Mouse (Mus musculus) stomach, embryonic 15.5 days (tissue): ENCODE measurements around the gene Nipal3. TPM values are rescaled to one million over a fixed set of nuclear protein-coding genes. Genes with fewer than 3 reads are reported as not detected.
A peak's percentile ranks its signal among the peaks of the same experiment; 100 is the strongest.

Experiments
- ATAC-seq: fragments of 200-750 bp; cut with Nextera tagmentation; 2 replicates; pipeline ENCODE4 v1.8.0; 2017; ENCODE audit warnings: low read depth, moderate number of reproducible peaks, moderate TSS enrichment; ENCODE audit not compliant: insufficient read depth, low FRiP score
- H3K27ac ChIP-seq: fragments of 300-500 bp; sonication (generic); 2 replicates; pipeline ENCODE4 v1.5.1; 2015; ENCODE audit warnings: mild to moderate bottlenecking, inconsistent platforms
- H3K27me3 ChIP-seq: fragments of 300-500 bp; sonication (generic); replicated peaks from 2 replicates; pipeline ENCODE4 v1.6.1; 2015; ENCODE audit warnings: inconsistent platforms
- H3K36me3 ChIP-seq: fragments of 300-500 bp; sonication (generic); 2 replicates; pipeline ENCODE4 v1.6.1; 2015; ENCODE audit warnings: inconsistent platforms
- H3K4me1 ChIP-seq: fragments of 300-500 bp; sonication (generic); 2 replicates; pipeline ENCODE4 v1.6.1; 2015; ENCODE audit warnings: inconsistent platforms
- H3K4me2 ChIP-seq: fragments of 300-500 bp; sonication (generic); 2 replicates; pipeline ENCODE4 v1.6.1; 2015; ENCODE audit warnings: mild to moderate bottlenecking, inconsistent platforms
- H3K4me3 ChIP-seq: fragments of 300-500 bp; sonication (generic); replicated peaks from 2 replicates; pipeline ENCODE4 v1.5.1; 2015; ENCODE audit warnings: inconsistent platforms
- H3K9ac ChIP-seq: fragments of 300-500 bp; sonication (generic); 2 replicates; pipeline ENCODE4 v1.6.1; 2015; ENCODE audit warnings: inconsistent platforms
- H3K9me3 ChIP-seq: fragments of 300-500 bp; sonication (generic); 2 replicates; pipeline ENCODE4 v1.6.1; 2016; ENCODE audit warnings: inconsistent platforms
- WGBS: fragments of 180-500 bp; shearing (Covaris S2); methylation state at CpG from one replicate; pipeline ENCODE4 v1.1.7; 2015; 5-methylcytosine and 5-hydroxymethylcytosine counted together
- polyA plus RNA-seq: library from polyadenylated mRNA; unstranded; fragments of >200 nt; fragmentation: Nextera tagmentation; extraction: Ambion mirVana; gene quantifications from 2 replicates; pipeline ENCODE4 v1.2.1, GENCODE M21; 2015

Gene Nipal3
- polyA plus RNA-seq, 1 experiment from 2014 or later = 4.5 TPM

DNA sequence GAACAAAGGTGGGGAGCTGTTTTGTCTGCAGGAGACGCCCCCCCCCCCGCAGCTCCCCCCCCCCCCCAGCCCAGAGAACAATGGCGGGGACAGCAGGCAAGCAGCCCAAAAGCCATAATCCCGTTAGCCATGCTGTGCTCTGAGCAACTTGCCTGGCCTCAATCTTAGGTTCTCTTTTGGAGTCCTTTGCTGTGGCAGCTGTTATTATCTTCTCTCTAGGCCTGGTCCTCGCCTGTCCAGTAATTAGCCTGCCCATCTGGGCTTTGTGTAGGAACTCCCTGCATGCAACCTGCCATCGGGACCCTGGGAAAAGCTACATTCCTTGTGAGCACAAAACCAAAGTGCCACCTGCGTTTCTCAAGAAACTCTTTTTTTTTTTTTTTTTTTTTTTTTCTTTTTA lies 29.1 kb upstream of the Nipal3 start:
- no peak overlapping the region for H3K9ac ChIP-seq
- no peaks in the 10 kb centered on the region for H3K9me3 ChIP-seq
- H3K27me3 ChIP-seq = no peaks in the 10 kb centered on the region; the same call in 1 of the 2 replicates
- 13% methylated on average over 6 of the region's 7 CpGs for WGBS
- H3K36me3 ChIP-seq = no peaks in the 10 kb centered on the region
- no peak overlapping the region for H3K4me3 ChIP-seq
- no peak for ATAC-seq
- no peaks in the 10 kb centered on the region for H3K4me1 ChIP-seq
- no peak overlapping the region for H3K4me2 ChIP-seq
- H3K27ac ChIP-seq = 0 out of 2 replicates have a peak overlapping the region, but pooled peaks have one; percentile 4

DNA sequence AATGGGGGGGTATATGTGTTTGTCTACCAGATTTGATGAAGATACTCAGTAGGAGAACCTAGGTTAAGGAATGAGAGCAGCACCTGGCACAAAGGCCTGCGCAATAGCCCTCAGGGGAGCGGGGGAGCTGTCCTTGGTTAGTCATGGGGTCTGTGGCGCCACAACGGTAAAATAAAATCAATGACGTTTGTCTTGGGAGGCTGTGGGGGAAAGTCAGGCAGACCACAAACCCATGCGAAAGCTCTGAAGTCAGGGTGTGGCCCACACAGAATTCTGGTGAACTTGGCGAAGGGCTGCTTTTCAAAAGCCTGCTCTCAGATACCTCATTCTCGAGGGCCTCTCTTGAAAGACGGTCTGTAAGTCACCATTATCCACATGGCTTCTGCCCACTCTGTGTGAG lies 25.6 kb upstream of the Nipal3 start:
- ATAC-seq = no peak
- H3K36me3 ChIP-seq = no peaks in the 10 kb centered on the region
- H3K4me2 ChIP-seq = no peak overlapping the region
- H3K9me3 ChIP-seq = no peaks in the 10 kb centered on the region
- no peak overlapping the region for H3K9ac ChIP-seq
- no peak overlapping the region for H3K4me3 ChIP-seq
- H3K4me1 ChIP-seq = no peaks in the 10 kb centered on the region
- no peaks in the 10 kb centered on the region; the same call in 1 of the 2 replicates for H3K27me3 ChIP-seq
- no peak overlapping the region for H3K27ac ChIP-seq
- WGBS = 63% methylated on average over 9 of the region's 9 CpGs

DNA sequence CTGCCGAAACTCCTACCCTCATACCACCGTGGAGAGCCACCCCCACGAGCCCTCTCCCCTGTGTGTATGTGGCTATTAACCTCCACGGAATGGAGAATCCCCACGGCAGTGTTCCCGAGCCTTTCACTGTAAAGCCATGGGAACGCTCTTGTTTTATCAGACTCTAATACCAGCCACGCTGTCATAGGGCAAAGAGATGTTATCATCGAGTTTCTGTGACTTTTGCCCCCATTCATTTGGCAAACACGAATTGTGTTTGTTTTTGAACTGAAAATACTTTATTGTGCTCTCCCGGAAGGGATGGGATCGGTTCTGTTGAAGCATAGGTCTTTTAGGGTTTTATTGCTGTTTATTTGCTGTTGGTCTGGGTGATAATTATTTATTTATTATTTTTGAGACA lies 23.3 kb upstream of the Nipal3 start:
- no peaks in the 10 kb centered on the region for H3K4me1 ChIP-seq
- no peaks in the 10 kb centered on the region for H3K9me3 ChIP-seq
- H3K4me2 ChIP-seq = no peak overlapping the region
- no peak overlapping the region for H3K4me3 ChIP-seq
- H3K27ac ChIP-seq = no peak overlapping the region; the same call in 1 of the 2 replicates
- H3K36me3 ChIP-seq = no peaks in the 10 kb centered on the region
- no peaks in the 10 kb centered on the region for H3K27me3 ChIP-seq
- WGBS = 68% methylated on average over 12 of the region's 12 CpGs
- ATAC-seq = no peak
- H3K9ac ChIP-seq = no peak overlapping the region

DNA sequence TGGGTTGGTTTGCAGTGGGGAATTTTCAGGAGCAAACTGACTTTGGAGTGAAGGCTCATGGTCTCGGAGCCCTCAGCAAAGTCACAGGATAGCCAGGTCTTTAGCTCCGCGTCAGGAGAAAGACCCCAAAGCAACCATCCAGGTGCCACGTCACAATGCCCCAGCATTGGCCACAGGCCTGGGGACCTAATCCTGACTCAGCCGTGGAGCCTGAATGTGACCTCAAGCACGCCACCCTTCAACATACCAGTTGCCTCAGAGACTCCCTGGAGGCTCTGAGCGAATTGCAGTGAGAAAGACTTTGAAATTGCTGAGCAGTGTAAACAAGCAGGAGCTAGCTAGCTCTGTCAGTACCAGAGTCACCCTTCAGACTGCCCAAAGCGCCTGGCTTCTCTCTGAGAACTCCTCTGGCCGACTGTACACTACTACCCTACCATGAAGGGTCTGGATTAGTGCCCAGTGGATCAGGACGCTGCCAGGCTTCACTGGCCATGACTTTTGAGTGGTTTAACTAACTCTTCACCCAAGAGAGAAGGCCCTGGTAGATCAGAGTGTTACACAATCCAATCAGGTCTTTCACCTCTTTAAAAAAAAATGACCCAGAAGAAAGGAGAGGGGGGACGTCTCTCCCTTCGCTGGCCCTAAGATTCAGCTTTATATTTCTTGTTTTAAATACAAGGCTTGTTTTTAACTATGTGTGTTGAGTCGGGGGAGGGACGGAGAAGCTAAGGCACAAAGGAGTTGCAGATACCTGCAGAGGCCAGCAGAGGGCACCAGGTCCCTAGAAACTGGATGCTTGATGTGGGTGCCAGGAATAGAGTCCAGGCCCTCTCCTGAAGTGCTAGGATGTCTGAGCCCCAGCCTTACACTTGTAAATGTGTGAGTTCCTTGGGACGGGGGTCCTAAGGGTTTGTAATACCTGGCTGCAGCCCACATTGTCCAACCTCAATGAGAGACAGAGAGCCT lies 21.8 kb upstream of the Nipal3 start:
- 52% methylated on average over 15 of the region's 15 CpGs for WGBS
- no peak for ATAC-seq
- no peak overlapping the region for H3K9ac ChIP-seq
- peak overlapping the region; percentile 54 for H3K27ac ChIP-seq
- no peak overlapping the region for H3K4me3 ChIP-seq
- no peaks in the 10 kb centered on the region for H3K9me3 ChIP-seq
- no peaks in the 10 kb centered on the region for H3K27me3 ChIP-seq
- H3K4me2 ChIP-seq = no peak overlapping the region
- no peaks in the 10 kb centered on the region for H3K36me3 ChIP-seq
- no peaks in the 10 kb centered on the region for H3K4me1 ChIP-seq

DNA sequence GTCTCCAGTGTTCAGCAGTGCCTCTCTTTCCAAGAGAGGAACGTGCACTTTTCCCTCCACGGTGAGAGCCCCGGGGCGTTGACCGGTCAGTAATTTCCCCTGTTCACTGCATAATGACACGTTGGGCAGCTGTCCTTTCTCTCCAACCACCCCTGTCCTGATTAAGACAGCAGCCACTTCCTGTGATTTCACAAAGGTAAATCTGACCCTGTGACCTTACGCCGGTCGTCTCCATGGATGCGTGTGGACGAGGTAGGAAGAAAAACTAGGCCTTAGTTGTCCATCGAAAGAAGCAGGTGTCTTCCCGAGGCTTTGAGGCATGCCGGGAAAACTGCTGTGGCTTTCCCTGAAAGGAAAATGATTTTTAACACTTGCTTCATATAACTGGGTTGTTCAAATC lies 20.1 kb upstream of the Nipal3 start:
- ATAC-seq = no peak
- Histone ChIP-seq H3K4me3 (no peak overlapping the region), H3K9ac (no peak overlapping the region), H3K4me2 (no peak overlapping the region), H3K27ac (no peak overlapping the region), H3K36me3 (no peaks in the 10 kb centered on the region), H3K27me3 (no peaks in the 10 kb centered on the region), H3K9me3 (no peaks in the 10 kb centered on the region), H3K4me1 (no peaks in the 10 kb centered on the region)
- 69% methylated on average over 14 of the region's 14 CpGs for WGBS

DNA sequence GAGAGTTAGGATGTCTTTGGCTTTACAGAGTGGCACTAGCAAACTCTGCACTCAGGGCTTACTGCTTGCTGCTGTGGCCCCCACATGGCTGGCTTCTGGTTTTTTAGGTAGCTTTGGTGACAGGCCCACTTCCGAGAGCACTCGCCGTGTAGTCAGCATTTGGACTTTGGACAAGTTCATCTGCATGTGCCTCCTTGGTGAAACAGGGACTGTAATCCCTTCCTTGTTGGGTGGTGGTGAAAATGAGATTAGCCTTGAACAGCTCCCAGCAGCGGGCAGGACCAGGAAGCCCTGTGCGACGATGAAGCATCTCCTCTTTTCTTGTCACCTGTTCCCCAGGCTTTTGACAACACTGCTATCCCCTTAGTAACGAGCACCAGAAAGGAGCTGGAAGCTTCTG lies 19.0 kb upstream of the Nipal3 start:
- H3K36me3 ChIP-seq = no peaks in the 10 kb centered on the region
- H3K4me3 ChIP-seq = no peak overlapping the region
- H3K27ac ChIP-seq = no peak overlapping the region
- no peak overlapping the region for H3K9ac ChIP-seq
- H3K9me3 ChIP-seq = no peaks in the 10 kb centered on the region
- no peak for ATAC-seq
- no peaks in the 10 kb centered on the region for H3K27me3 ChIP-seq
- no peak overlapping the region for H3K4me2 ChIP-seq
- peaks cover 7% of the 10 kb centered on the region; the same call in 1 of the 2 replicates for H3K4me1 ChIP-seq
- 74% methylated on average over 7 of the region's 7 CpGs for WGBS

DNA sequence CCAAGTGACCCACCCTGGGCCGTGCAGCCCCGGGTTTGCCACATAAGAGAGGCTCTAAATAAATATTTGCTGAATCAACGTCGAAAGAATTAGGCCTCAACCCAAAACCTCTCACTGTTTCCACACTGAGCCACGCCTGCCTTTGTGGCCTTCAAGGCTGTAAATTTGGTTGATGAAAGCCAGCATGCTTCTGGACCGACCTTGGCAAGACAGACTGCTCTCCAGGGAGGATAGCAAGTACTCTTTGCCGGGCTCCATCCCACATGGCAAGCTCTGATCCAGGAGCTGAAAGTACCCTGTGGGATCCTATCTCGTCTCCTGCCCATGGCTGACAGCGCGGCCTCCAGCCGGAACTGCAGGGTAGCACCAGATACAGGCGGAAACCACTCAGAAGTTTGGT lies 14.7 kb upstream of the Nipal3 start:
- no peak overlapping the region for H3K27ac ChIP-seq
- WGBS = 57% methylated on average over 12 of the region's 12 CpGs
- no peaks in the 10 kb centered on the region for H3K27me3 ChIP-seq

DNA sequence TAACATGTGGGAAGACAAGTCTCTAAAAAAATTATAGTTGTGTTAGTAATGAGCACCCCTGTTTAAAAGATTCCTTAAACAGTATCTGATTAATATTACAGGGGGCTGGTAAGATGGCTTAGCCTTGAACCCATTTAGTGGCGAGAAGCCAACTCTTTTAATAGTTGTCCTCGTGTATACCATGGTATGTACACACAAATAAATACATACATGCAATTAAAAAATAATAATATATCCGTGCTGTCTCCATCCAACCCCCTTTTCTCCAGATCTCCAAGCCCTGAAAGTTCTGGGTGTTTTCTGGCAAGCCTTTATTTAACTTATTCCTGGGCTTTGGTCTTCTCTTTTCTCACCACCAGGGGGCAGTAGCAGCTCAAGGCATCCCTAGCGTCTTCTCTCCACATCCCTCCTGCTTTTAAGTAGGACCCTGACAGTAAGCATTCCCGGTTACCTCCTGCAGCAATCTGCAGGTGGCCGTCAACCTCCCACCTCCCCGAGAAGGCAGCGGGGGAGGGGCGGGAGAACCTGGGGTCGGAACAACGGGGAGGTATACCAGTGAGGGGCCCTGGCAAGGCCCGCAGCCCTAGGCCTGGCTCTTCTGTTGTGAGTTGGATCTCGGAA lies 13.7 kb upstream of the Nipal3 start:
- ATAC-seq = 0 out of 2 replicates have a peak, but pooled peaks have one; percentile 40
- H3K27me3 ChIP-seq = no peaks in the 10 kb centered on the region
- H3K27ac ChIP-seq = peak overlapping the region; percentile 21; the same call in 1 of the 2 replicates
- 16% methylated on average over 13 of the region's 13 CpGs for WGBS
- no peak overlapping the region for H3K4me3 ChIP-seq
- H3K4me1 ChIP-seq = peaks cover 13% of the 10 kb centered on the region; the same call in 1 of the 2 replicates
- no peaks in the 10 kb centered on the region for H3K36me3 ChIP-seq
- no peak overlapping the region for H3K9ac ChIP-seq
- no peaks in the 10 kb centered on the region for H3K9me3 ChIP-seq
- H3K4me2 ChIP-seq = peak overlapping the region; percentile 43

More for the DNA sequence above, 14.7 kb upstream of the Nipal3 start:
- no peak overlapping the region for H3K9ac ChIP-seq
- H3K4me3 ChIP-seq = no peak overlapping the region
- ATAC-seq = no peak
- no peaks in the 10 kb centered on the region for H3K36me3 ChIP-seq
- no peaks in the 10 kb centered on the region for H3K9me3 ChIP-seq
- H3K4me2 ChIP-seq = no peak overlapping the region
- H3K4me1 ChIP-seq = peaks cover 13% of the 10 kb centered on the region; the same call in 1 of the 2 replicates

DNA sequence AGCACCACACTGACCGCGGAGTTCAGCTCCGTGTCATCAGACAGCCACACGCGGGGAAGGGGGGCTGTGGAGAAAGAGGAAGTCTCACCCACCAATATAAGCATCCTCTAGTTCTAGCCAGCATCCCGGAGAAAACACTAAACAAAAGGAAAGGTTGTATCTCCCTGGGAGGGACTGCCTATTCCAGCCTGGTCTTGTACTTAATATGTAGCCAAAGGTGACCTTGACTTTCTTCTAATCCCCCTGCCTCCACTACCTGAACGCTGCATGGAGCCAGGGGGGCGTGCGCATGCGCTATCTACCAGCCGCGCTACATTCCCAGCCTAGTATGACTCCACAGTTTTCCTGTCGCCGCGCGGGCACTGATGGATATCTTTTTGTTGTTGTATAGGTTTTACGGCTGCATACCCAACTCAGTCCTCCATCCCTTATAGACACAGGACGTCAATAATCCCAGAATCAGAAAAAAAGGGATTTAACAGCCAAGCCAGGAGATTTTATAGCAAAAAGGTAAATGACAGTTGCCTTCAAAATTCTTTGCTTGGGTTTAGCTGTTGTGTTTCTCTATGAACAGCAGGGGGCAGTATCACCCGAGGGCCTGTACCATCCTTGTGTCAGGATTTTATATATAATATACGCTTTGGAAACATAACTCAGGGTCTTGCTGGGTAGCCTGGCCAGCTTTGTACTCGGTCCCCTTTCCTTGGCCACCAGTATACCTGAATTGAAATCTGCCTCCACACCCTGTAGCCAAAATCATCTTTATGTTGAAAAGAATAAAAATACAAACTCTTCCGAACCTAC lies 12.9 kb upstream of the Nipal3 start:
- Histone ChIP-seq H3K27me3 (no peaks in the 10 kb centered on the region), H3K9ac (peak overlapping the region; percentile 9; the same call in 1 of the 2 replicates), H3K9me3 (no peaks in the 10 kb centered on the region), H3K4me1 (peaks cover 13% of the 10 kb centered on the region; the same call in 1 of the 2 replicates), H3K4me2 (peak overlapping the region; percentile 50), H3K36me3 (no peaks in the 10 kb centered on the region), H3K27ac (no peak overlapping the region), H3K4me3 (no peak overlapping the region; the same call in 1 of the 2 replicates)
- ATAC-seq = peak; percentile 51; the same call in 1 of the 2 replicates
- 11% methylated on average over 22 of the region's 22 CpGs for WGBS

DNA sequence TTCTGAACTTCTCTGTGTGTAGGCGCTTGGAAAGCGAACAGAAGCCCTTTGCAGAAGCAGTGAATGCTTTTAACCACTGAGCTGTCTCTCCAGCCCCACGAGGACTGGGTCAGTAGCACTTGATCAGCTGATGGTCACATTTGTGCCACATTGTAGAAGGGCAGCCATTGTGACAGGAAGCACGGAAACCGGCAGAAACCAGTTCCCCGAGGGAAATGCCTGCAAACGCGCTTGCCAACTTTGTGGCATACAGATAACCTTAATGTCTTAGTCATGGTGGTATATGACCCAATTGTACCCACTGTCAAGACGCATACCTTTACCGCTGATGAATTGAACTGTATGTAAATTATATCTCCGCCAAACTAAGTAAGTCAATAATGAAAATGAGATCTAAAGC lies 11.0 kb upstream of the Nipal3 start:
- H3K9me3 ChIP-seq = no peaks in the 10 kb centered on the region
- no peaks in the 10 kb centered on the region for H3K27me3 ChIP-seq
- WGBS = 67% methylated on average over 11 of the region's 11 CpGs
- H3K4me3 ChIP-seq = no peak overlapping the region
- peaks cover 13% of the 10 kb centered on the region; the same call in 1 of the 2 replicates for H3K4me1 ChIP-seq
- no peak overlapping the region for H3K4me2 ChIP-seq
- H3K36me3 ChIP-seq = no peaks in the 10 kb centered on the region
- no peak overlapping the region for H3K9ac ChIP-seq
- no peak overlapping the region for H3K27ac ChIP-seq
- ATAC-seq = no peak

DNA sequence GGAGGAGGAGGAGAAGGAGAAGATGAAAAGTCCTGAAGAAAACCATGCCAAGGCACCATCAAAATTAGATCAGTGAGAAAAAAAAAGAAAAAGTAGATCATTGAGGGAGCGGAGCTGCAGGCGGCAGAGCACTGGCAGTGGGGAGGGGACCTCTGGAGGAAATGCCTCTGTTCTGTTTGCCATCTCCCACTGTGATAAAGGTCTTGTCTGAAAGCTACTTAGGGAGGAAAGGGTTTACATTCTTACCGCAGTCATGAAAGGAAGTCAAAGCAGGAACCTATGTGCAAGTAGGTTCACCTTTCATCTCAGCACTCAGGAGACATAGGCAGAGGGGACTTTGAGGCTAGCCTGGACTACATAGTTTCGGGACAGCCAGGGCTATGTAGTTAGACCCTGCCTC lies 6.7 kb upstream of the Nipal3 start:
- Histone ChIP-seq H3K4me3 (no peak overlapping the region), H3K4me2 (no peak overlapping the region), H3K9ac (no peak overlapping the region), H3K4me1 (no peaks in the 10 kb centered on the region), H3K27ac (no peak overlapping the region), H3K27me3 (no peaks in the 10 kb centered on the region), H3K36me3 (no peaks in the 10 kb centered on the region), H3K9me3 (no peaks in the 10 kb centered on the region)
- WGBS = 54% methylated on average over 4 of the region's 4 CpGs
- no peak for ATAC-seq
